Comparison of ENCODE assay signal across 15 mouse cellular contexts in genomic region chr13:58056618-58057017, GRCm38 (mm10). TPM values are rescaled to one million over a fixed set of nuclear protein-coding genes. Genes with fewer than 3 reads are reported as not detected.
DNase-seq lines count a peak whose midpoint lies in the region; ATAC-seq and TF ChIP-seq lines count a peak whose summit lies in the region.
"Had no signal": no experiment of that assay in that cellular context is flagged by ENCODE, and none has a peak within 500 bp of the region (broad histone marks: within the 10 kb centered on the region; RNA-seq: fewer than 3 reads in every experiment).

No protein-coding gene starts in this region.

- H3K27ac ChIP-seq in hindbrain, postnatal 0 days = no peak overlapping the region
- no peak overlapping the region for H3K27ac ChIP-seq in hindbrain, embryonic 16.5 days (ENCODE audit: low read depth, low read length)
- no peak overlapping the region for H3K27ac ChIP-seq in spleen, adult 2 months (ENCODE audit: insufficient read depth, low read length)
- H3K27ac ChIP-seq in bone marrow, adult 2 months (ENCODE audit: control insufficient read depth, insufficient read depth, low read depth, low read length, poor library complexity) = no peak overlapping the region
- H3K27ac ChIP-seq in stomach, postnatal 0 days (replicated peaks) = no peak overlapping the region
- H3K27ac ChIP-seq: neural tube, embryonic 13.5 days had no signal

- no peaks in the 10 kb centered on the region for H3K27me3 ChIP-seq in hindbrain, postnatal 0 days (ENCODE audit: insufficient read depth, low read length)
- H3K27me3 ChIP-seq in hindbrain, embryonic 16.5 days (replicated peaks; ENCODE audit: control insufficient read depth, insufficient read depth, low read length) = no peaks in the 10 kb centered on the region
- H3K27me3 ChIP-seq in spleen, adult 2 months (ENCODE audit: control insufficient read depth, insufficient read depth, low read length) = no peaks in the 10 kb centered on the region
- no peaks in the 10 kb centered on the region for H3K27me3 ChIP-seq in stomach, postnatal 0 days (ENCODE audit: control insufficient read depth, insufficient read depth, low read length)
- H3K27me3 ChIP-seq: heart, embryonic 12.5 days; neural tube, embryonic 13.5 days had no signal

- H3K4me3 ChIP-seq in hindbrain, postnatal 0 days (ENCODE audit: low read length) = no peak overlapping the region
- no peak overlapping the region for H3K4me3 ChIP-seq in hindbrain, embryonic 16.5 days (ENCODE audit: low read length)
- H3K4me3 ChIP-seq in spleen, adult 2 months (ENCODE audit: extremely low read depth, insufficient read depth, insufficient read length) = no peak overlapping the region
- H3K4me3 ChIP-seq in bone marrow, adult 2 months (replicated peaks; ENCODE audit: control insufficient read depth, low read depth, low read length) = no peak overlapping the region
- no peak overlapping the region for H3K4me3 ChIP-seq in stomach, postnatal 0 days (ENCODE audit: low read depth, low read length)
- H3K4me3 ChIP-seq: heart, embryonic 12.5 days; megakaryocyte, embryonic 14.5 days; neural tube, embryonic 13.5 days had no signal

- no peak for ATAC-seq in hindbrain, postnatal 0 days
- no peak for ATAC-seq in hindbrain, embryonic 16.5 days
- no peak for ATAC-seq in stomach, postnatal 0 days (ENCODE audit: low FRiP score, low TSS enrichment)

- no peak overlapping the region for H3K4me2 ChIP-seq in hindbrain, postnatal 0 days (ENCODE audit: low read depth, low read length)
- no peak overlapping the region for H3K4me2 ChIP-seq in hindbrain, embryonic 16.5 days (ENCODE audit: low read length)
- H3K4me2 ChIP-seq in stomach, postnatal 0 days (replicated peaks; ENCODE audit: low read depth) = no peak overlapping the region
- H3K4me2 ChIP-seq: heart, embryonic 12.5 days; neural tube, embryonic 13.5 days had no signal

- WGBS in hindbrain, postnatal 0 days = 84% methylated on average over 4 of the region's 4 CpGs
- WGBS in hindbrain, embryonic 16.5 days = 85% methylated on average over 4 of the region's 4 CpGs
- WGBS in spleen, adult 2 months = 87% methylated on average over 4 of the region's 4 CpGs
- 82% methylated on average over 4 of the region's 4 CpGs for WGBS in bone marrow, adult 2 months
- 88% methylated on average over 4 of the region's 4 CpGs for WGBS in stomach, postnatal 0 days

- H3K4me1 ChIP-seq in hindbrain, postnatal 0 days (ENCODE audit: insufficient read depth, low read length) = peaks cover 8% of the 10 kb centered on the region; the same call in 1 of the 2 replicates
- peaks cover 8% of the 10 kb centered on the region; the same call in 1 of the 2 replicates for H3K4me1 ChIP-seq in hindbrain, embryonic 16.5 days (ENCODE audit: control insufficient read depth, insufficient read depth, low read depth, low read length)
- H3K4me1 ChIP-seq in spleen, adult 2 months (ENCODE audit: control insufficient read depth, insufficient read depth, insufficient read length) = peaks cover 4% of the 10 kb centered on the region; the same call in 1 of the 2 replicates
- no peaks in the 10 kb centered on the region; the same call in 1 of the 2 replicates for H3K4me1 ChIP-seq in bone marrow, adult 2 months (ENCODE audit: control insufficient read depth, insufficient read depth, low read length)
- 0 out of 2 replicates have a peak, but pooled peaks cover 3% of the 10 kb centered on the region for H3K4me1 ChIP-seq in stomach, postnatal 0 days (replicated peaks; ENCODE audit: control insufficient read depth, insufficient read depth)

- H3K36me3 ChIP-seq in hindbrain, postnatal 0 days (ENCODE audit: insufficient read depth, low read length) = peaks cover 9% of the 10 kb centered on the region; the same call in 1 of the 2 replicates
- H3K36me3 ChIP-seq in hindbrain, embryonic 16.5 days (ENCODE audit: control insufficient read depth, insufficient read depth, low read length) = peaks cover 9% of the 10 kb centered on the region
- H3K36me3 ChIP-seq in spleen, adult 2 months (ENCODE audit: control insufficient read depth, insufficient read depth, low read length) = no peaks in the 10 kb centered on the region
- no peaks in the 10 kb centered on the region for H3K36me3 ChIP-seq in stomach, postnatal 0 days (ENCODE audit: control insufficient read depth, insufficient read depth, low read length)
- H3K36me3 ChIP-seq: G1E had no signal

- peak; percentile 59 for TF ChIP-seq CTCF in hindbrain, postnatal 0 days (IDR thresholded peaks at IDR 0.05; ENCODE audit: low read depth)
- TF ChIP-seq CTCF in spleen, adult 2 months (IDR thresholded peaks at IDR 0.05; ENCODE audit: extremely low read depth, insufficient read depth, insufficient read length, insufficient replicate concordance) = peak; percentile 25; the same call in 1 of the 2 replicates
- TF ChIP-seq CTCF in bone marrow, adult 2 months (IDR thresholded peaks at IDR 0.05; ENCODE audit: control insufficient read depth, insufficient read depth, low read length) = peak; percentile 55
- peak; percentile 61 for TF ChIP-seq CTCF in stomach, postnatal 0 days (IDR thresholded peaks at IDR 0.05; ENCODE audit: low read depth)

- TF ChIP-seq POLR2A in spleen, adult 2 months (IDR thresholded peaks at IDR 0.05; ENCODE audit: low read depth, low read length) = no peak
- TF ChIP-seq POLR2A in bone marrow, adult 2 months (IDR thresholded peaks at IDR 0.05; ENCODE audit: borderline replicate concordance, control insufficient read depth, low read depth, low read length) = no peak

- H3K9me3 ChIP-seq in hindbrain, postnatal 0 days (ENCODE audit: low read length) = no peaks in the 10 kb centered on the region
- peaks cover 3% of the 10 kb centered on the region; the same call in 1 of the 2 replicates for H3K9me3 ChIP-seq in hindbrain, embryonic 16.5 days (ENCODE audit: control insufficient read depth, low read length)
- H3K9me3 ChIP-seq in stomach, postnatal 0 days (ENCODE audit: control insufficient read depth, low read length) = no peaks in the 10 kb centered on the region
- H3K9me3 ChIP-seq: neural tube, embryonic 13.5 days had no signal

- no peak overlapping the region for H3K9ac ChIP-seq in hindbrain, postnatal 0 days (replicated peaks; ENCODE audit: low read length)
- no peak overlapping the region for H3K9ac ChIP-seq in hindbrain, embryonic 16.5 days (ENCODE audit: low read depth, low read length)
- H3K9ac ChIP-seq in stomach, postnatal 0 days (ENCODE audit: low read length) = no peak overlapping the region
- H3K9ac ChIP-seq: heart, embryonic 12.5 days; neural tube, embryonic 13.5 days had no signal

- TF ChIP-seq EP300 in stomach, postnatal 0 days (optimal IDR thresholded peaks at IDR 0.05) = no peak

- DNase-seq in hindbrain, postnatal 0 days (ENCODE audit: low spot score) = no peak
- no peak for DNase-seq in spleen, adult 2 months (ENCODE audit: low read depth in 1 of 2, low spot score in 2 of 2)
- DNase-seq in spleen, postnatal 14 days (ENCODE audit: low spot score in 2 of 2) = no peak
- no peak for DNase-seq in stomach, postnatal 0 days (ENCODE audit: low spot score)
- DNase-seq in adrenal gland, adult 18-20 months (ENCODE audit: low spot score in 2 of 2) = no peak
- DNase-seq: adrenal gland, postnatal 14 days; cerebellum, adult 9-10 months; left cerebral cortex, postnatal 4 days; right cerebral cortex, postnatal 25 days had no signal

RNA-seq across cellular contexts. Expression of gene Klhl3, which starts 56.8 kb away (rescaled TPM):
- total RNA-seq in hindbrain, postnatal 0 days (2014; rRNA removed) = 9.9 and 10.2 TPM in 2 replicates
- 10.6 and 11.1 TPM in 2 replicates for polyA plus RNA-seq in hindbrain, postnatal 0 days (2015; fragmentation: Nextera tagmentation; extraction: Ambion mirVana)
- polyA plus RNA-seq in hindbrain, embryonic 16.5 days (2015; fragmentation: Nextera tagmentation; extraction: Ambion mirVana) = 13.2 and 13.6 TPM in 2 replicates
- 0.86 and 0.90 TPM in 2 replicates for polyA plus RNA-seq in spleen, adult 2 months (2012; rRNA removed)
- 0.50 and 0.72 TPM in 2 replicates for polyA plus RNA-seq in bone marrow, adult 2 months (2011; ENCODE audit: insufficient read depth, insufficient read length, low replicate concordance, missing spikeins)
- polyA plus RNA-seq in stomach, postnatal 0 days (2015; fragmentation: Nextera tagmentation; extraction: Ambion mirVana) = 1.1 and 1.2 TPM in 2 replicates
- under 1 TPM; 0.61 to 0.86 TPM for total RNA-seq in adrenal gland, adult 18-20 months (2021)
- polyA plus RNA-seq: G1E had no signal
